Mouse (Mus musculus) neural tube, embryonic 14.5 days (tissue): ENCODE results near the gene Mta1. TPM values are rescaled to one million over a fixed set of nuclear protein-coding genes. Genes with fewer than 3 reads are reported as not detected.

Experiments
- ATAC-seq: fragments of 200-750 bp; cut with Nextera tagmentation; 2 replicates; pipeline ENCODE4 v1.8.0; 2017; ENCODE audit warnings: low read depth, mild to moderate bottlenecking, moderate TSS enrichment, moderate library complexity
- H3K27ac ChIP-seq: fragments of 300-500 bp; sonication (generic); 2 replicates; pipeline ENCODE4 v1.5.1; 2014; ENCODE audit warnings: low read depth, mild to moderate bottlenecking, control low read depth, low read length, moderate library complexity, mixed read lengths
- H3K27me3 ChIP-seq: fragments of 300-500 bp; sonication (generic); 2 replicates; pipeline ENCODE4 v1.6.1; 2014; ENCODE audit warnings: low read length; ENCODE audit not compliant: control insufficient read depth, insufficient read depth
- H3K36me3 ChIP-seq: fragments of 300-500 bp; sonication (generic); 2 replicates; pipeline ENCODE4 v1.6.1; 2014; ENCODE audit warnings: low read length, mixed read lengths; ENCODE audit not compliant: control insufficient read depth, insufficient read depth
- H3K4me1 ChIP-seq: fragments of 300-500 bp; sonication (generic); 2 replicates; pipeline ENCODE4 v1.6.1; 2014; ENCODE audit warnings: low read length; ENCODE audit not compliant: control insufficient read depth, insufficient read depth
- H3K4me2 ChIP-seq: fragments of 300-500 bp; sonication (generic); 2 replicates; pipeline ENCODE4 v1.6.1; 2014; ENCODE audit warnings: mild to moderate bottlenecking, low read depth, low read length, control low read depth
- H3K4me3 ChIP-seq: fragments of 300-500 bp; sonication (generic); 2 replicates; pipeline ENCODE4 v1.5.1; 2014; ENCODE audit warnings: low read depth, low read length, control low read depth, mixed read lengths
- H3K9ac ChIP-seq: fragments of 300-500 bp; sonication (generic); replicated peaks from 2 replicates; pipeline ENCODE4 v1.6.1; 2014; ENCODE audit warnings: low read depth, mild to moderate bottlenecking, control low read depth, low read length, mixed read lengths
- H3K9me3 ChIP-seq: fragments of 300-500 bp; sonication (generic); 2 replicates; pipeline ENCODE4 v1.6.1; 2016; ENCODE audit warnings: low read length; ENCODE audit not compliant: control insufficient read depth
- WGBS: fragments of 180-500 bp; shearing (Covaris S2); extraction: QIAGEN DNeasy Blood & Tissue Kit; methylation state at CpG from one replicate; pipeline ENCODE4 v1.1.7; 2014; 5-methylcytosine and 5-hydroxymethylcytosine counted together
- polyA plus RNA-seq: library from polyadenylated mRNA; unstranded; fragments of >200 nt; fragmentation: Nextera tagmentation; extraction: Ambion mirVana; gene quantifications from 2 replicates; pipeline ENCODE4 v1.2.1, GENCODE M21; 2014

Gene Mta1
- polyA plus RNA-seq, 1 experiment from 2014 or later, result 19.2 TPM

GRCm38 (mm10) chr12:113087276-113087675 is 10.8 kb upstream of the Mta1 start:
- no peaks in the 10 kb centered on the region for H3K36me3 ChIP-seq
- no peaks in the 10 kb centered on the region for H3K27me3 ChIP-seq
- no peak overlapping the region for H3K4me2 ChIP-seq
- H3K27ac ChIP-seq, result no peak overlapping the region
- 65% methylated on average over 3 of the region's 3 CpGs for WGBS
- no peaks in the 10 kb centered on the region for H3K9me3 ChIP-seq
- ATAC-seq, result no peak
- H3K9ac ChIP-seq, result no peak overlapping the region
- H3K4me1 ChIP-seq, result no peaks in the 10 kb centered on the region
- no peak overlapping the region for H3K4me3 ChIP-seq

GRCm38 (mm10) chr12:113088026-113088425 is 10.1 kb upstream of the Mta1 start:
- no peak overlapping the region for H3K9ac ChIP-seq
- H3K36me3 ChIP-seq, result no peaks in the 10 kb centered on the region
- H3K4me2 ChIP-seq, result no peak overlapping the region
- no peak overlapping the region for H3K27ac ChIP-seq
- no peaks in the 10 kb centered on the region for H3K9me3 ChIP-seq
- ATAC-seq, result no peak
- WGBS, result 39% methylated on average over 4 of the region's 4 CpGs
- no peak overlapping the region for H3K4me3 ChIP-seq
- H3K27me3 ChIP-seq, result no peaks in the 10 kb centered on the region
- H3K4me1 ChIP-seq, result no peaks in the 10 kb centered on the region

GRCm38 (mm10) chr12:113089107-113089506 is 9.0 kb upstream of the Mta1 start:
- H3K4me1 ChIP-seq, result no peaks in the 10 kb centered on the region
- 87% methylated on average over 6 of the region's 6 CpGs for WGBS

GRCm38 (mm10) chr12:113090053-113090452 is 8.0 kb upstream of the Mta1 start:
- no peaks in the 10 kb centered on the region for H3K27me3 ChIP-seq
- no peaks in the 10 kb centered on the region for H3K36me3 ChIP-seq
- ATAC-seq, result no peak
- H3K4me2 ChIP-seq, result no peak overlapping the region
- H3K27ac ChIP-seq, result no peak overlapping the region
- no peak overlapping the region for H3K9ac ChIP-seq
- WGBS, result 83% methylated on average over 17 of the region's 17 CpGs
- H3K4me3 ChIP-seq, result no peak overlapping the region
- no peaks in the 10 kb centered on the region for H3K9me3 ChIP-seq
- H3K4me1 ChIP-seq, result no peaks in the 10 kb centered on the region

More at GRCm38 (mm10) chr12:113089107-113089506, 9.0 kb upstream of the Mta1 start:
- Histone ChIP-seq H3K9me3 (no peaks in the 10 kb centered on the region), H3K36me3 (no peaks in the 10 kb centered on the region), H3K27ac (no peak overlapping the region), H3K4me2 (no peak overlapping the region), H3K9ac (no peak overlapping the region), H3K27me3 (no peaks in the 10 kb centered on the region), H3K4me3 (no peak overlapping the region)
- ATAC-seq, result no peak

GRCm38 (mm10) chr12:113097040-113097439 is 1.0 kb upstream of the Mta1 start:
- Histone ChIP-seq H3K27me3 (no peaks in the 10 kb centered on the region), H3K9ac (peak overlapping the region; percentile 99; the same call in 1 of the 2 replicates), H3K36me3 (no peaks in the 10 kb centered on the region), H3K4me3 (peak overlapping the region; percentile 97; the same call in 1 of the 2 replicates), H3K27ac (no peak overlapping the region), H3K9me3 (no peaks in the 10 kb centered on the region), H3K4me1 (peaks cover 31% of the 10 kb centered on the region), H3K4me2 (peak overlapping the region; percentile 84)
- 87% methylated on average over 5 of the region's 5 CpGs for WGBS
- no peak for ATAC-seq

- H3K4me1 ChIP-seq, result peaks cover 34% of the 10 kb centered on the region
- H3K4me3 ChIP-seq, result peak overlapping the region; percentile 97
- H3K27me3 ChIP-seq, result no peaks in the 10 kb centered on the region
- H3K4me2 ChIP-seq, result peak overlapping the region; percentile 93
- peak overlapping the region; percentile 73 for H3K27ac ChIP-seq
- ATAC-seq, result peak; percentile 15; the same call in 1 of the 2 replicates
- under 1% methylated on average over 40 of the region's 60 CpGs for WGBS
- no peaks in the 10 kb centered on the region for H3K9me3 ChIP-seq
- peak overlapping the region; percentile 99 for H3K9ac ChIP-seq
- no peaks in the 10 kb centered on the region for H3K36me3 ChIP-seq
These were observed 563 bp downstream of the Mta1 start for GRCm38 (mm10) chr12:113098530-113099151.

- no peaks in the 10 kb centered on the region for H3K36me3 ChIP-seq
- no peaks in the 10 kb centered on the region for H3K27me3 ChIP-seq
- H3K4me2 ChIP-seq, result peak overlapping the region; percentile 93
- peaks cover 34% of the 10 kb centered on the region for H3K4me1 ChIP-seq
- H3K9me3 ChIP-seq, result no peaks in the 10 kb centered on the region
- no peak overlapping the region; the same call in 1 of the 2 replicates for H3K4me3 ChIP-seq
- 28% methylated on average over 6 of the region's 6 CpGs for WGBS
- H3K27ac ChIP-seq, result no peak overlapping the region; the same call in 1 of the 2 replicates
- ATAC-seq, result no peak
- H3K9ac ChIP-seq, result 0 out of 2 replicates have a peak overlapping the region, but pooled peaks have one; percentile 18
These were observed 1.6 kb downstream of the Mta1 start for GRCm38 (mm10) chr12:113099470-113100237.

GRCm38 (mm10) chr12:113100448-113101076 is 2.5 kb downstream of the Mta1 start:
- H3K4me1 ChIP-seq, result peaks cover 34% of the 10 kb centered on the region
- no peak overlapping the region for H3K9ac ChIP-seq
- no peak for ATAC-seq
- WGBS, result 74% methylated on average over 5 of the region's 5 CpGs
- no peaks in the 10 kb centered on the region for H3K27me3 ChIP-seq
- no peak overlapping the region; the same call in 1 of the 2 replicates for H3K4me3 ChIP-seq
- H3K36me3 ChIP-seq, result no peaks in the 10 kb centered on the region
- no peak overlapping the region for H3K27ac ChIP-seq
- 0 out of 2 replicates have a peak overlapping the region, but pooled peaks have one; percentile 2 for H3K4me2 ChIP-seq
- H3K9me3 ChIP-seq, result no peaks in the 10 kb centered on the region
